Mouse (Mus musculus): ENCODE measurements around the gene Ncoa5. TPM values are rescaled to one million over a fixed set of nuclear protein-coding genes. Genes with fewer than 3 reads are reported as not detected.

Gene Ncoa5
- total RNA-seq, 2 experiments from 2014 or later = 50.2 to 56.1 TPM

GRCm38 (mm10) chr2:164962183-164962580 lies 72.5 kb downstream of the Ncoa5 start:
- no peak for DNase-seq (ENCODE audit: extremely low spot score in 1 of 2, low spot score in 1 of 2)

- DNase-seq (ENCODE audit: extremely low spot score in 1 of 2, low spot score in 1 of 2) = peak; percentile 84 to 89
Measured at GRCm38 (mm10) chr2:164961506-164962182, 73.0 kb downstream of the Ncoa5 start.

- DNase-seq (ENCODE audit: extremely low spot score in 1 of 2, low spot score in 1 of 2) = peak; percentile 49 to 61
Measured at GRCm38 (mm10) chr2:164960716-164961441, 73.8 kb downstream of the Ncoa5 start, which contains the start of gene Slc12a5. Gene Slc12a5 (plus strand): TSS chr2:164960802.

- DNase-seq (ENCODE audit: extremely low spot score in 1 of 2, low spot score in 1 of 2) = no peak
Measured at GRCm38 (mm10) chr2:164957548-164958315, 76.9 kb downstream of the Ncoa5 start.

GRCm38 (mm10) chr2:164956195-164956594 lies 78.5 kb downstream of the Ncoa5 start:
- DNase-seq (ENCODE audit: extremely low spot score in 1 of 2, low spot score in 1 of 2) = no peak

- no peak for DNase-seq (ENCODE audit: extremely low spot score in 1 of 2, low spot score in 1 of 2)
Measured at GRCm38 (mm10) chr2:164955725-164956124, 78.9 kb downstream of the Ncoa5 start.

- DNase-seq (ENCODE audit: extremely low spot score in 1 of 2, low spot score in 1 of 2) = peak; percentile 83 to 92
Measured at GRCm38 (mm10) chr2:164953224-164953623, 81.4 kb downstream of the Ncoa5 start.

GRCm38 (mm10) chr2:164952448-164952847 lies 82.2 kb downstream of the Ncoa5 start:
- DNase-seq (ENCODE audit: extremely low spot score in 1 of 2, low spot score in 1 of 2) = no peak

- DNase-seq (ENCODE audit: extremely low spot score in 1 of 2, low spot score in 1 of 2) = no peak
Measured at GRCm38 (mm10) chr2:164951745-164952144, 82.9 kb downstream of the Ncoa5 start.

- no peak for DNase-seq (ENCODE audit: extremely low spot score in 1 of 2, low spot score in 1 of 2)
Measured at GRCm38 (mm10) chr2:164950501-164950900, 84.2 kb downstream of the Ncoa5 start.

Other genes with a start within 250 kb of the Ncoa5 start
- 10 to 100 TPM; 38.0 to 45.8 TPM for gene Snx21, start 249.0 kb downstream of the Ncoa5 start, total RNA-seq (2021)
- gene Acot8, start 230.0 kb downstream of the Ncoa5 start, total RNA-seq (2021) = 10 to 100 TPM; 24.3 to 25.4 TPM
- 1 to 10 TPM; 7.8 to 9.3 TPM for gene Zswim3, start 229.8 kb downstream of the Ncoa5 start, total RNA-seq (2021)
- gene Zswim1, start 212.2 kb downstream of the Ncoa5 start, total RNA-seq (2021) = 10 to 100 TPM; 22.7 to 22.9 TPM
- not detected for gene Spata25, start 206.3 kb downstream of the Ncoa5 start, total RNA-seq (2021)
- 100 to 1,000 TPM in 1 of 2 experiments, 10 to 100 TPM in 1; 93.3 to 106 TPM for gene Ctsa, start 202.0 kb downstream of the Ncoa5 start, total RNA-seq (2021)
- gene Neurl2, start 201.4 kb downstream of the Ncoa5 start, total RNA-seq (2021) = 1 to 10 TPM; 3.4 to 4.6 TPM
- 10 to 100 TPM; 68.8 to 73.7 TPM for gene Pltp, start 177.2 kb downstream of the Ncoa5 start, total RNA-seq (2021)
- gene Pcif1, start 155.6 kb downstream of the Ncoa5 start, total RNA-seq (2021) = 10 to 100 TPM; 40.4 to 47.2 TPM
- 10 to 100 TPM; 23.3 to 29.1 TPM for gene Zfp335, start 123.1 kb downstream of the Ncoa5 start, total RNA-seq (2021)
- gene Mmp9, start 94.1 kb downstream of the Ncoa5 start, total RNA-seq (2021) = 1 to 10 TPM; 1.5 to 1.8 TPM
- gene Slc12a5, start 74.1 kb downstream of the Ncoa5 start, total RNA-seq (2021) = 100 to 1,000 TPM; 366 to 382 TPM
- 1 to 10 TPM in 1 of 2 experiments, under 1 TPM in 1; 0.66 to 1.6 TPM for gene Cd40, start 20.8 kb upstream of the Ncoa5 start, total RNA-seq (2021)
- not detected for gene 1700025C18Rik, start 55.9 kb upstream of the Ncoa5 start, total RNA-seq (2021)
- 10 to 100 TPM; 12.9 to 13.0 TPM for gene Cdh22, start 200.0 kb upstream of the Ncoa5 start, total RNA-seq (2021)